Mouse (Mus musculus): ENCODE data around the gene Krt86.

The Krt86 gene

DNA sequence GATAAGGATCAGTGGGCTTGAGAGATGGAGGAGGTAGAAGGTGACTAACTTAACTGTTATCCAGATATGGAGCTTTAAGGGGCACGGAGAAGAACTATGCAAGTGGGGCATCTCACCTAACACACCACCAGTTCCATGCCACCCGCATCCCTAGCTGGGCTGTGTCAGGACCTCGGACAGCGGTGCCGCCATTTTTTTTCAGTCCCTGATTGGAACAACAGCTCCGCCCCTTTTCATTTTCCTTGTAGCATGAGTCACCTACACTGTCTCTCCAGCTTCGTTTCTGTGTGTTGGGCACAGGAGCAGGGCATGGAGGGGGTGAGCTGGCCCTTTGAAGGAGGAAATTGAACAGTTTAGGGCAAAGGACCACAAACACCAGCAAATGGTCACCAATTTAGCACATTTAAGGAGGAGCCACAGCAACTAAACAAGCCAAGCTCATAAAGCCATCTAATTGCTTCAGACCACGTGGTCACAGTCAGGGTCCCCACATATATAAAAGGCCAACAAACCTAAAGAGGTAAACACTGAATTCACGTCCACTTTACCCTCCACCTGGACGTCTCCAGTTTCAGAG, at the start of gene Krt86:
Krt86 (plus strand) TSS at position 527 of the 577 bp plus-strand sequence.
- DNase-seq: peak in 1 of 2 experiments; percentile 49

DNA sequence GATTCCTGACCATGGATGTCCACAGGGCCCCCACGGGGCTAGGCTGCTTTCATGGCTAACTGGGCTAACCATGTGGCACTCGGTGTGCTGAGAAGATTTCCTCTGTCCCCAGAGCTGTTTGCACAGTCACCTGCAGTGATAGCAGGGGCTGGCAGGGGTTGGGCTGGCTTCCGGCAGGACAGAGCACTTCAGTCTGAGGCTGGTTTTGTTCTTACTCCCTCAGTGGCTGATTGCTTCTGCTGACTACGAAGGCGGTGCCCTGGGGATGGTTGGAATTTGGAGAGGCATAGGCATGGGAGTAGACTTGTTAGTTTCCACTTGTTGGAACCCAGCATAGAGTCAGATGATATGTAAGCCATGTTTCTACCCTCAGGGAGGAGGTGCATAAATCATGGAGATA, 48.4 kb upstream of the Krt86 start:
- DNase-seq: peak; percentile 41 to 67

DNA sequence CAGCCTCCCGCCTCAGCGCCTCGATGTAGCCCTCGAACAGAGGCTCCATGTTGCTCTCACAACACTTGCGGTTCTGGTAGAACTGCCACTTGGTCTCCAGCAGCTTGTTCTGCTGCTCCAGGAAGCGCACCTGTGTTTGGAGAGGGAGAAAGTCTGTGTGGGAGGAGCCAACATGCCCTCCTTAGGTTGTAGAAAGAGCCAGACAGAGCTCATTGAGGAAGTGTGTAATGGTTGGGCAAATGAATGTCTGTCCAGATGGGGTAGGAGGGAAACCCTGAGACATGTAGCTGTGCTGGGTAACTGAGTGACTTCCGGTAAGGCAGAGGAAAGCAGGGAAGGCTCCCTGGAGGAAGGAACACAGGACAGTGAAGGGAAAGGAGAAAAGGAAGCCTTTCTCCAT, 36.7 kb upstream of the Krt86 start:
- no peak for DNase-seq

DNA sequence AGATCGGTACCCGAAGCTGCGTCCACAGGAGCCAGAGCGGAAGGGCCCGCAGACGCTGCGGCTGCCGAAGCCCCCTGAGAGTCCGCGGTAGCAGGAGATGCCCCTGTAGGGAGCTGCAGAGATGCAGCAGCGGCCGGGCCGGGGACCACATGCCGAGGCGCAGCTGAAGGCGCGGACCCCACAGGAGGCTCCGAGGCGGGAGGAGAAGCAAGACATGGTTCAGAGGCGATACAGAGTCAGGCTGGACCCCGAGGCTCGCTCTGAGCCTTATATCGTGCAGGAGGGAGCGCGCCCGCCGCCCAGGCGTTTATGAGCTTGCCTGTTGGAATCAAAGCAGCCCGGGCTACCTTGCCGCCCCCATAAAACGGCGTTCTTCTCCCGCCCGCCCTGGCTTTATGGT, 34.7 kb upstream of the Krt86 start, which contains the start of gene Krt87:
Krt87 (minus strand) TSS at position 250 of the 400 bp plus-strand sequence.
- DNase-seq: no peak

GRCm38 (mm10) chr15:101440837-101441236, 32.4 kb upstream of the Krt86 start:
- no peak for DNase-seq

DNA sequence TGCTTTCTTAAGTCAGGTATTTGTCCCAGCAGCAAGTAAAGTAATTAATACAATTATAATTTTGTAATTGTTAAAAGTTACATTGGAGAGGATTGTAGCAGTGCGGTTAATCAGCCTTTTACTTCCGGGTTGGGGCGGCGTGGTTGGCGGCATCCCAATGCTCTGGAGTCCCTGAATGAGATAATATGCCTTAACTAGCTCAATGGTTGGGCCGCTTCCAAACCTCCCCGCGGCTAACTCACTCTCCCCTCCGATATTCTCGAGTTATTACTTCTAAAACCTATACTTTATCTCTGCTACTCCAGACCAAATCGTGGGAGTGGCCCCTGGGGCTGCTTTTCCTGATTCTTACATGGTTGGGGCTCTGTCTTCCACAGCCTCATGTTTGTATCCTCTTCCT, 26.7 kb upstream of the Krt86 start:
- DNase-seq: no peak

- DNase-seq: no peak
Measured at GRCm38 (mm10) chr15:101447444-101447843, 25.8 kb upstream of the Krt86 start, which contains the start of gene Krt88. Gene Krt88 (plus strand): TSS chr15:101447744.

DNA sequence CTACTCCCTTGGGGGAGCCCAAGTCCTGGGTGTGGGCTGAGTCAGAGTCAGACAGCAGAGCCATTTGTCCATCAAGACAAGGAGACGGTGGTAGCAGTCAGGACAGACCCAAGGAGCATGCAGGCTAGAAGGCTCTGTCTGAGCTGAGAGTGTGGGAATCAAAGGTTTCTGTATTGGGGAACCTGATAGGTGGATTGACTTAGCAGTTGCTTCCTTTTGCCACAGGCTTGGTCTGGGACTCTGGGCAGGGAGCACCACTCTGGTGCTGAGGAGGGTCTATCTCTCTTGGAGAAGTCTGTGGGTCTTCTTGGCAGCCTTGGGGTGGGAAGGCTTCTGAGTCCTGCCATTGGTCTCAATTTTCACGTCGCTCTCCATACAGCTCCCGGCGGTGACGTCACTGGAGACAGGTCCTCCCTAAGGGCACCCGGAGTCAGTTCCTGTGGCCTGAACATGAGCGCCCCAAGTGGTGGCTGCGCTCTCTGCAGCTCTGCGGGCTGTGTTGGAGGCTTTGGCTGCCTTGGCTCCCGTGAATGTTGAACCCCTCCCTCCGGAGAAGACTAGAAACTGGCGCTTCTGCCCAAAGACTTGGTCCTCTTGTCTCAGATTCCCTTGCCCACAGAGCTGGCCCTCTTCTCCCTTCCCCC, 20.1 kb upstream of the Krt86 start:
- DNase-seq: peak; percentile 82 to 87

- DNase-seq: no peak
Measured at GRCm38 (mm10) chr15:101454774-101455173, 18.5 kb upstream of the Krt86 start.

GRCm38 (mm10) chr15:101455292-101455691, 18.0 kb upstream of the Krt86 start:
- no peak for DNase-seq

DNA sequence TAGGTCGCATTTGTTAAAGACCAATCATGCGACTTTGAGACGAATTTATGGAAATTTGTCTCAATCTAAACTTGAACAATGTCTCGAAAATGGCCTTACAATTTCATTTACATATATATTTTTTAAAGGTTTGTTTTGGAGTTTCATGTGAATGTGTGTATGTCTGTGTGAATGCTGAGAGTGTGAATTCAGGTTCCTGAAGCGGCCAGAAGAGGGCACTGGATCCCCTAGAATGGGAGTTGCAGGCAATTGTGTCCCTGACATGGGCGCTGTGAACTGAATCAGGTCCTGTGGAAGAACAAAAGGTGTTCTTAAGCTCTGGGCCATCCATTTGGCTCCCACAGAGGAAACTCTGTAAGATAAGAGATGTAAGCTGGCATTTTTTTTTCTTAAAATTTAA, 17.4 kb upstream of the Krt86 start:
- DNase-seq: no peak

DNA sequence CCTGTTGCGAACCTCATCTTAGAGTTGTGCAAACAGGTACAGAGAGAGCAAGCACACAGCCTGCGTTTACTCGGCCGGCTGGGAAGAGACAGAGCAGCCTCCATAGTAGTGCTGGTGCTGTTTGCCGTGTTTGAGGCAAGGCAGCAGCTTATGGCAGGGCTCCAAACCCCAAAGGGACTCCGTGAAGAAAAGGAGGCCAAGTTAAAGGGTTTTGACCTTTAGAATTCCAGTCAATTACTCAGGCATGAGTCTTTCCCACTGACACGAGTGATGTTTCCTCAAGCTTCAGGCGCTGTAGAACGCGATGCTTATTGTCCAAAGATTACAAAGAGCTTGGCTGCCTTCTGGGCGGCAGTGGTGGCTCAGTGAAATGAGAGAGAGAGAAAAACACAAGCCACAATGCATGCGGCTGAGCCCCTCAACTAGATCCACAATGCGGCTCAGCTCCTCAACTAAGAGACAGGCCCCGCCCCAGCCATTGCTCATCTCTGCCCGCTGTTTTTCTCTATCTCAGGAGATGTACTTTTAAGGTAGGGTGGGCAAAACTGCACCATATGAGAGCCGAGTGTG, 14.8 kb upstream of the Krt86 start:
- no peak for DNase-seq

DNA sequence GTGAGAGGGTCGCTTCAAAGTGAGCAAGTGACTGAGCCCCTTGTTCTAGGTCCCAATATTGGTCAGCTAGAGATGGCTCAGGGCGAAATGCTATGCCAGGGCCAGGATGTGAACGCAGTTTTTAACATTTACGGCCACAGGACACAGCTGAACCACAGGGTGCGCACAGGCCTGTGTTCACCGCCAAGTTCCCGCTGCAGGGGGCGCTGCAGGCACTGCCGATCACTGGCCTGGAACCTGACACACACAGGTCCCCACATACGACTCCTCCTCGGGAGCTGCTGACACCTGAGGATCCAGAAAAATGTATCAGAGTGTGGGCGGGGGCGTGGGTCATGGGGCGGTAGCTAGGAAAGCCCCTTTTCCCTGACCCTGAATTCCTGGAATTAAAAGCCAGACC, 14.0 kb upstream of the Krt86 start:
- DNase-seq: no peak

GRCm38 (mm10) chr15:101463651-101464050, 9.6 kb upstream of the Krt86 start, which contains the start of gene Krt81:
Gene Krt81 (minus strand): TSS chr15:101463751.
- DNase-seq: no peak

GRCm38 (mm10) chr15:101469093-101469492, 4.2 kb upstream of the Krt86 start:
- DNase-seq: no peak

GRCm38 (mm10) chr15:101479007-101479665, 5.9 kb downstream of the Krt86 start:
- peak; percentile 66 to 75 for DNase-seq

GRCm38 (mm10) chr15:101479666-101480060, 6.4 kb downstream of the Krt86 start:
- DNase-seq: no peak

DNA sequence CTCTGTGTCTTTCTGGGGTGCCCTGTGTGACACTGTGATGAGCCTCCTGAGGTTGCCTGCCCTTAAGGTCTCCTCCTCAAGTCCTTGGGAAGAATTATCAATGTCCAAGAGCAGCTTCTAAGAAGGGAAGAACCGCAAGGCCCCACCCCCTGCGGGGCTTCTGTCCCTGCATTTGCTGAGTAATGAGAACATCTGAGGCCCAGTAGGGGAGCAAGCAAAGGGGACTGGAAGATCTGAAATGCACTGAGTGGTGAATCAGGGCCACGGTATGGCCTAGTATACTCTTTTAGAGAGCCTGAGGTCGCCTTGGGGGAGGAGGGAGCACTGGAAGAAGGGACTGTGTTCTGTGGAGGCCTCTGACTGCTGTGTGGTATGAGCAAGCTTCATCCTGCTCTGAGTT, 8.8 kb downstream of the Krt86 start:
- no peak for DNase-seq

DNA sequence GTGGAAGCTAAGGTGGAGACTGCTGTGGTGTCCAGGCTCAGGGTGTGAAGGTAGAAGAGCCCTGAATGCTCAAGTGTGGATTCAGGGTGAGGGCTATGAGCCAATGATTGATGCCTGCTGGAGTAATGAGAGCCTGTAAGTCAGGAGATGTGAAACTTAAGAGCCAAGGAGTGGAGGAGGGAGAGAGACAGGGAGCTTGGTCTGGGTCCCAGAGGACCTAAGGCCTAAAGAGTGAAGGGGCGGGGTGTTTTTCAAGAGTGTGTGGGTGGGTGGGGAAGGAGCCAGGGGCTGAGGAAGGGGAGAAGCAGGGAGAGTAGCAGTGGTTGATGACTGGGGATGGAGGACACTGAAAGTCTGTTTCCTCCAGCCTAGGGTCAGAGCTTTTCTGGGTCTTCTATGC, 10.4 kb downstream of the Krt86 start:
- no peak for DNase-seq

GRCm38 (mm10) chr15:101484939-101485338, 11.7 kb downstream of the Krt86 start:
- no peak for DNase-seq

- no peak for DNase-seq
Measured at GRCm38 (mm10) chr15:101485911-101486635, 12.8 kb downstream of the Krt86 start.

DNA sequence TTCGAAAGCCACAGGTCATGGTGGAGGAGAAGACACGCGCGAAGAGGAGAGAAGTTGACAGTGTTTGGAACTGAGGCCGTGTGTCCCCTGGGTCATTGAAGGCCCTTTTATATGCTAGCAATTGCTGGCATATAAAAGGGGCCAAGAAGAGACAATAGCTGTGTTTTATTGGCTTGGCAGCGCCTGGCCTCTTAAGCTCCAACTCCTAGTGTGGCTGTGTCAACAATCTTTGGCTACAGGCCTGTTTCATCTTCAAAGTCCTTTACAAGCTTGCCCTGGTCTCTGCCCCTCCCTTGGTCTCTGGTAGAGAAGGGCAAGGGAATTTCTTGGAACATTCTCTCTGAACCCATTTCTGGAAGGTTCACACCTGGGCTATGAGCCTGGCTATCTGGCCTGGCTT, 18.2 kb downstream of the Krt86 start, which contains the start of gene Krt83:
Krt83 (minus strand) TSS at position 82 of the 400 bp plus-strand sequence.
- no peak for DNase-seq

DNA sequence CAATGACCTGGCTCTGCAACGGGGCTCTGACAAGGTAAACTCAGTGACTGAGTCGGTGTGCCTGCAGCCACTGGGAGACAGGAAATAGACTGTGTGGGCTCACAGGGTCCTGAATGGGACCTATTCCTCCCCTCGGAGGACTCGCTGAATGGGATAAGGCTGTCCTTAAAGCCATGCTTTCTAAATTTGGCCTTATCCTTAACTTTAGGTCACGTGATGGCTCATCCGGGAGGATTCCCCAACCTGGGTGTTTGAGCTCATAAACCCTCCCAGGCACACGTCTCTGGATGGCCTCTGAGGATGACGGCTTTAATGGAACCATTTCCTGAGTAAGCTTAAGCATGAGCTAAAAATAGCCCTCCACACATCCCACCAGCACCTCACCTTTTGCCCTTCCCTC, 19.4 kb downstream of the Krt86 start:
- DNase-seq: no peak
